Mouse (Mus musculus) E14TG2a.4 (cell line): Measurements from ENCODE around the gene Runx2.

ENCODE experiments used
- CTCF ChIP-seq: conservative IDR thresholded peaks from 2 replicates; pipeline ENCODE4 v1.5.1; 2014; ENCODE audit warnings: low read length
- NANOG ChIP-seq: IDR thresholded peaks from 2 replicates; pipeline ENCODE4 v1.6.1; 2014; ENCODE audit warnings: borderline replicate concordance, low read length, mixed read lengths
- POU5F1 ChIP-seq: IDR thresholded peaks from 2 replicates; pipeline ENCODE4 v1.6.1; 2014; ENCODE audit warnings: low read length, borderline replicate concordance

DNA sequence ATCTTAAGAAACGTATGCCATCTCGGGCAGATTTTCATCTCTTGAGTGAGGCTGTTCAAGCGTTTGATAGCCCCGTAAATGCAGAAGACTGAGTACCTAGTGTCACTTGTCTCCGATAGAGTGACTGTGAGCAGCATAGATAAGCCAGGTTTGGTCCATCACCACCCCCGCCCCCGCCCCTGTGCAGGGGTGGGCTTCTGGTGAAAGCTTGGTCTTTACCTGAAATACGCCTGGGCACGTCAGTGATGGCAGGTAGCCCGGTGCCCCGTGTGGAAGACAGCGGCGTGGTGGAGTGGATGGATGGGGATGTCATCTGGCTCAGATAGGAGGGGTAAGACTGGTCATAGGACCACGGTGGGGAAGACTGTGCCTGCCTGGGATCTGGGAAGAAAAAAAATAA, 175.2 kb downstream of the Runx2 start:
- TF ChIP-seq CTCF (no peak), NANOG (no peak), POU5F1 (no peak)
